Mouse (Mus musculus): ENCODE data around the gene Trpm2.

DNA sequence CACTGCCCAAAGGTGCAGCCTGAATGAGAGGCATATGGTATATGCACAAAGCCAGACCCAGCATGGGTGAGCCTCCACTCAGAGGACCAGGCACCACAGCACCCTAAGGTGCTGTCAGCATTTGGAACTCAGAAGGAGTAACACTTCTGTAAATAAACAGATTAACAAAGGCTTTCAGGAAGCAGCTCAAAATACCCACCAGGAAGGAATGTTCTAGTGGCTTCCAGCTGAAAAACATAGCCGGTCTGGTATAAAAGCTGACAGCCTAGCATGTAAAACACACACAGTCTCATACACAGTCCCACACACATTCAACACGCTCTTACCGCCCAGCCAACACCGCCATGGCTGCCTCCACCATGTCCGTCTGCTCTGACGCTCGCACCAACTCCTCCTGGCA lies 108.7 kb downstream of the Trpm2 start, which contains the start of gene Gm3285:
- no peak for TF ChIP-seq CTCF (IDR thresholded peaks at IDR 0.05; ENCODE audit: extremely low read depth, insufficient read depth, low read length)
- no peak for TF ChIP-seq POLR2A (IDR thresholded peaks at IDR 0.05; ENCODE audit: extremely low read depth, insufficient read depth, low read length)
